Mouse (Mus musculus) B cell, adult 67 days (primary cell): ENCODE results near the gene Hpcal4. TPM values are rescaled to one million over a fixed set of nuclear protein-coding genes. Genes with fewer than 3 reads are reported as not detected.

ENCODE experiments used
- total RNA-seq, 2 experiments: library from RNA; stranded (reverse); gene quantifications; 4 replicates each; pipeline ENCODE4 v1.2.4; 2023

Hpcal4 gene
- not detected for total RNA-seq

DNA sequence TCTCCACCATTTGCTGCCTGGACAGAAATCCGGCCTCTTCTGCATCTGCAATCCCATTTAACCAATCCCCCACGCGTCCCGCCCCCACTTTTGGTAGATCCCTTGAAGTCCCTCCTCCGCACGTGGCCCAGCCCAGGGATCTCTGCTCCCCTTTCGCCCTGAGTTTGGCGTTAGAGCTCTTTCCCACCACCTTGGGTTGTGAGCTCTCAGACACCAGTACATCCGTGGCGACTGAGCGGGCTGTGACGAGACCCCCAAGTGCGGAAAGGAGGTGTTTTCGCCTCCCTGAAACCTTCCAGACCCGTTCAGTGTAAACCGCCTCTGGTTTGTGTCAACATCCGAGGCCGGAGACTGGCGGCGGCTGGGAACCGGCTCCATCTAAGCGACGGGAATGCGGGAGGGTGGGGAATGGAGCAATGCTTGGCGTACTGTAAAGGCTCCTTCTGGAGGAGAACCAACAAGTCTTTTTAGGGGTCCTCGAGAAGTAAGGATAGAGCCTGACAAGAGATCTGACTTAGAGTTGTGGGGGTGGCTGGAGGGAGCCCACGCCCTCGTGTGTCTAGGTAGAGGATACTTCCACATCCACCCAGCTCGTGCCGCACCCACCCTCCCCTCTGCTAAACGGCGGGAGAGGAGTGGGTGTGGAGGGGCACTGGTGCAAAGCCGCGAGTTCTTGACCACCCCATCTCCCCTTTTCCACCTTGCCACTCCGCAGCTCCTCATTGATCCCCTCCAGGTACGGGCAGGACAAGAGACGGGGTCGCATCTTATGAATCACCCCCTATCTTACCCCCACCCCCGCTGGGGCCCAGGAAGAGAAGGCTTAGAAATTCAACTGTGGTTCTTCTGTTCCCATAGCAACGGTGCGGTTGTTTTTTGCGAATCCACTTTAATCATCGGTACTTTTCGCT, at the start of gene Hpcal4:
TSS of gene Hpcal4 (plus strand) at position 900 of the 911 bp plus-strand sequence.

DNA sequence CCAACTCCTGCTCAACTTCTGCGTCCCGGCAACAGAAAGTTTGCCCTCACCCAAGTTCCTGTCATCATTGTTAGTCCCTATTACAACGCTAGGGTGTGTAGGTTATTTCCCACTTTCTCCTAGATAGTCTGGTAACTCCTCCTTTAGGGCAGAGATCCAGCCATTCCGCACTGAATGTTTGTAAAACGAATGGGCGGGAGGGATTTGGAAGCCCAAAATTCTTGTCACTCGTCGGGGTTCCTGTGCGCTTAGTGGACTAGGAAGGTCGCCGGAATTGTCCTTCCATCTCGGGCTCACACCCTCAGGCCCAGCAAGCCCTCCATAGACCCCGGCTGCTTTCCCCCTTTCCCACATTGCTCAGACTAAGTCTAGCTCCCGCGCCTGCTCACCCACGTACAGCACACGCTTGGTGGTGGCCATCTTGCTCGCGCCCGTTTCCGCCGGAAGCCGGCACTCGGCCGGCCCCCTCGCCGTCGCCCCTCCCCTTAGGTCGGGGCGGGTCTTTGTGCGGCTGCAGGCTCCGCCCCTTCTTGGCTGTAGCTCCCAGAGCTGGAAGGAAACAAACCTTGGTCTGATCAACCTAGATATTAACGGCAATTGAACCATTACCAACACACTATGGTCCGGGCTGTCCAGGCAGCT, 43.4 kb upstream of the Hpcal4 start, which contains the start of gene Ppie:
TSS of gene Ppie (minus strand) at position 439 of the 642 bp plus-strand sequence.

DNA sequence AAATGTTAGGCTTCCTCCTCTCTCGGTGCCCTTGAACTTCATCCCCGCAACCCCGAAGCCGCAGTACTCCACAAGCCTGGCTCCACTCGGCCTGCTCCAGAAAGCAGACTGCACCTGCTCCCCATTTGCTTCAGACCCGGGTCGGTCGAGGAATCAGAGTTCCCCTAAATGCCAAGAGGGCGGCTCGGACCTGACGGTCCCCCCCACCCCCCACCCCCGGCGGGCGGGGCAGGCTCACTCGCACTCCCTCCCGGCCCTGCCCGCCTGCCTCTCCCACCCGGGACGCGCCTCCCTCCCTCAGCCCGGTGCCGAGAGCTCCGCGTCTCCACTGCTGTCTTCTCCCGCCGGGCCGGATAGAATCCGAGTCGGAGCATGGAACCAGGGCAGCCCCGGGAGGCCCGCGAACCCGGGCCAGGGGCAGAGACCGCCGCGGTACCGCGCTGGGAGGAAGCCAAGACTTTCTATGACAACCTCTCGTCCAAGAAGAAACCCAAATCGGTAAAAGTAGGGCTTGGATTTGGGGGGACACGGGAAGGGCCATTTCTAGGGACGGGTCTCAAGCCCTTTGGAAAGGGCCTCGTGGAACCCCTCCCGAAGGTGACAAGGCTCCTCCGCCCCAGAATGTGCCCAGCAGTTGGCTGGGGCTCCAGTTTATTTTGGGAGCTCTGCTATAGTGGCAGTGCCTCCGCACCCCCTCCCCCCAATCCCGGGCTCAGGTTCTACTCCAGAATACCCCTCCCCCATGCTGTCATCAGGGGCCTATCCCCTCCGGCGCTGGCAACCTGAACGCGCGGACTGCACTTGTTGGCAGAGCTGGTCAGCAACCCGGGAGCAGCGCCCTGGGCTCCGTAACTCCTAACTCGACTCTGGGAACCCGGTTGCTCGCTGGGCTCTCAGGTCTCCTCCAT, 18.4 kb downstream of the Hpcal4 start, which contains the start of gene Nt5c1a:
TSS of gene Nt5c1a (plus strand) at position 319 of the 908 bp plus-strand sequence.

DNA sequence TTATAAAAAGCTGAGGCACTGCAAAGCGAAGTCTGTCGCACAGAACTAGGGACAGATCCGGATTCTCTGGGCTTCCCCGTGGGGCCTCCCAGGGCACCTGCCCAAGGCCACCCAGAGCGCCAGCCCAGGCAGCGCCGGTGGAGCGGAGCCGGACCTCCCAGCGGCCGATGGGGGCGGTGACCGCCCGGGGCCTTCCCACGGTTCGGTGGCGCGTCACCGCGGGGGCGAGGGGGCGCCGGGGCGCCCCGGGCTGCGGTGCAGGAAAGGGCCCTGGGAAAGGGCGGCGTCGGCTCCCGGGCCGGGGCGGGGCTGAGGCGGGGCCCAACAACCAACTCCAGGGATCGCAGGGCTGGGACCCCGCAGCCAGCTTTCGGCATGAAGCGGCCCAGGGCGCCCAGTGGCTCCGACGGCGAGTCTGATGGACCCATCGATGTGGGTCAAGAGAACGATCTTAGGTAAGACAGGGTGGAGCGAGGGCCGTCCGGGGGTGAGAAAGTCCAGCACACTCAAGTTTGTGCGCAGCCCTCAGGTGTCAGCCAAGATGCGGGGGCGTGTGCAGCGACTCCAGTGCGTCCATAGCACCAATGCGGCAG, 50.6 kb downstream of the Hpcal4 start, which contains the start of gene Heyl:
TSS of gene Heyl (plus strand) at position 65 of the 593 bp plus-strand sequence.

Other genes with a start within 250 kb of the Hpcal4 start
- gene Mfsd2a, start 222.0 kb upstream of the Hpcal4 start, total RNA-seq: under 1 TPM; 0.58 to 0.68 TPM
- under 1 TPM; 0.75 to 0.83 TPM for gene Mycl, start 187.6 kb upstream of the Hpcal4 start, total RNA-seq
- gene Trit1, start 166.6 kb upstream of the Hpcal4 start, total RNA-seq: 10 to 100 TPM; 25.6 to 26.1 TPM
- gene Bmp8b, start 78.1 kb upstream of the Hpcal4 start, total RNA-seq: not detected
- not detected for gene Oxct2b, start 67.0 kb upstream of the Hpcal4 start, total RNA-seq
- 10 to 100 TPM; 52.2 to 55.5 TPM for gene Ppie, start 43.3 kb upstream of the Hpcal4 start, total RNA-seq
- not detected for gene Nt5c1a, start 18.3 kb downstream of the Hpcal4 start, total RNA-seq
- gene Heyl, start 50.3 kb downstream of the Hpcal4 start, total RNA-seq: under 1 TPM; 0.29 to 0.77 TPM
- 100 to 1,000 TPM; 106 to 111 TPM for gene Pabpc4, start 79.1 kb downstream of the Hpcal4 start, total RNA-seq
- gene Oxct2a, start 140.4 kb downstream of the Hpcal4 start, total RNA-seq: under 1 TPM; 0.29 to 0.53 TPM
- under 1 TPM; 0.38 to 0.92 TPM for gene Bmp8a, start 160.0 kb downstream of the Hpcal4 start, total RNA-seq